Mouse (Mus musculus) kidney, postnatal 0 days (tissue): ENCODE data around the gene Zfp593. TPM values are rescaled to one million over a fixed set of nuclear protein-coding genes. Genes with fewer than 3 reads are reported as not detected.
"Not testable (repeated sequence)": the region's sequence is repeated elsewhere in the genome, so short reads cannot be mapped to it uniquely, and the experiment has no call there.

Source experiments
- ATAC-seq: fragments of 200-750 bp; cut with Nextera tagmentation; replicated peaks from 2 replicates; pipeline ENCODE4 v1.8.0; 2017; ENCODE audit warnings: low read depth, moderate number of reproducible peaks, moderate TSS enrichment, moderate library complexity; ENCODE audit not compliant: low FRiP score
- DNase-seq: peaks from one replicate; pipeline ENCODE4 v3.0.0-alpha.2; 2016; ENCODE audit warnings: low spot score
- H3K27ac ChIP-seq: fragments of 300-500 bp; sonication (generic); 2 replicates; pipeline ENCODE4 v1.5.1; 2014; ENCODE audit warnings: mild to moderate bottlenecking
- H3K27me3 ChIP-seq: fragments of 300-500 bp; sonication (generic); 2 replicates; pipeline ENCODE4 v1.6.1; 2014; ENCODE audit warnings: low read length, mixed read lengths; ENCODE audit not compliant: insufficient read depth
- H3K36me3 ChIP-seq: fragments of 300-500 bp; sonication (generic); 2 replicates; pipeline ENCODE4 v1.6.1; 2014; ENCODE audit warnings: low read length, mixed read lengths; ENCODE audit not compliant: insufficient read depth
- H3K4me1 ChIP-seq: fragments of 300-500 bp; sonication (generic); replicated peaks from 2 replicates; pipeline ENCODE4 v1.6.1; 2014; ENCODE audit warnings: antibody characterized with exemption, low read length, mixed read lengths; ENCODE audit not compliant: insufficient read depth
- H3K4me2 ChIP-seq: fragments of 300-500 bp; sonication (generic); 2 replicates; pipeline ENCODE4 v1.6.1; 2014; ENCODE audit warnings: mild to moderate bottlenecking, low read length, moderate library complexity, mixed read lengths
- H3K4me3 ChIP-seq: fragments of 300-500 bp; sonication (generic); replicated peaks from 2 replicates; pipeline ENCODE4 v1.5.1; 2014; ENCODE audit warnings: low read depth, low read length
- H3K9ac ChIP-seq: fragments of 300-500 bp; sonication (generic); 2 replicates; pipeline ENCODE4 v1.6.1; 2014; ENCODE audit warnings: low read depth, low read length
- H3K9me3 ChIP-seq: fragments of 300-500 bp; sonication (generic); replicated peaks from 2 replicates; pipeline ENCODE4 v1.6.1; 2016; ENCODE audit warnings: low read length, inconsistent platforms, mixed read lengths
- CTCF ChIP-seq: IDR thresholded peaks from 2 replicates; pipeline ENCODE4 v1.5.1; 2016; ENCODE audit warnings: antibody characterized with exemption, low read depth, mild to moderate bottlenecking, moderate library complexity
- WGBS: fragments of 180-500 bp; shearing (Covaris S2); extraction: QIAGEN DNeasy Blood & Tissue Kit; methylation state at CpG from one replicate; pipeline ENCODE4 v1.1.7; 2014; 5-methylcytosine and 5-hydroxymethylcytosine counted together
- polyA plus RNA-seq: library from polyadenylated mRNA; unstranded; fragments of >200 nt; fragmentation: Nextera tagmentation; extraction: Ambion mirVana; gene quantifications from 2 replicates; pipeline ENCODE4 v1.2.1, GENCODE M21; 2015

The Zfp593 gene
- polyA plus RNA-seq, 1 experiment from 2014 or later = 16.3 TPM

DNA sequence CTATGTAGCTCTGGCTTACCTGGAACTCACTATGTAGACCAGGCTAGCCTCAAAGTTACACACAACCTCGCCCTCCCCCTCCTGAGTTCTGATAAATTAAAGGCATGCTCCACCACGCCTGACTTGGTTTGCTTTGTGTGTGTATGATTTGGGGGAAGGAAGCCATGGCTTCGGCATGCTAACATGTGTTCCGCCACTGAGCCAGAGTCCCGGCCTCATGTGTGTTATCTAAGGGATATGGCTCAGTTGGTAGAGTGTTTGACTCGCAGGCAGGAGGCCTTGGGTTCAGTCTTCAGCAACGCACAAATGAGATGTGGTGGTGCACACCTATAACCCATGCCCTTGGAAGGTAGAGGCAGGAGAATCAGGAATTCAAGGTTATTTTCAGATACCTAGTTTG, 26.6 kb upstream of the Zfp593 start:
- WGBS = 87% methylated on average over 7 of the region's 7 CpGs
- no peak overlapping the region for H3K27ac ChIP-seq
- DNase-seq (no peak), ATAC-seq (no peak)
- peaks cover 5% of the 10 kb centered on the region; the same call in 1 of the 2 replicates for H3K36me3 ChIP-seq
- TF ChIP-seq CTCF = no peak
- no peak overlapping the region for H3K9ac ChIP-seq
- H3K4me3 ChIP-seq = no peak overlapping the region
- H3K4me2 ChIP-seq = no peak overlapping the region
- H3K4me1 ChIP-seq = 0 out of 2 replicates have a peak, but pooled peaks cover 3% of the 10 kb centered on the region
- H3K27me3 ChIP-seq = no peaks in the 10 kb centered on the region
- H3K9me3 ChIP-seq = no peaks in the 10 kb centered on the region

GRCm38 (mm10) chr4:134269622-134270021, 24.2 kb upstream of the Zfp593 start:
- H3K9ac ChIP-seq, H3K4me3 ChIP-seq, DNase-seq, H3K9me3 ChIP-seq, H3K27ac ChIP-seq, H3K36me3 ChIP-seq, ATAC-seq, H3K4me2 ChIP-seq, H3K27me3 ChIP-seq, H3K4me1 ChIP-seq: not testable (repeated sequence)
- TF ChIP-seq CTCF = peak; percentile 61

DNA sequence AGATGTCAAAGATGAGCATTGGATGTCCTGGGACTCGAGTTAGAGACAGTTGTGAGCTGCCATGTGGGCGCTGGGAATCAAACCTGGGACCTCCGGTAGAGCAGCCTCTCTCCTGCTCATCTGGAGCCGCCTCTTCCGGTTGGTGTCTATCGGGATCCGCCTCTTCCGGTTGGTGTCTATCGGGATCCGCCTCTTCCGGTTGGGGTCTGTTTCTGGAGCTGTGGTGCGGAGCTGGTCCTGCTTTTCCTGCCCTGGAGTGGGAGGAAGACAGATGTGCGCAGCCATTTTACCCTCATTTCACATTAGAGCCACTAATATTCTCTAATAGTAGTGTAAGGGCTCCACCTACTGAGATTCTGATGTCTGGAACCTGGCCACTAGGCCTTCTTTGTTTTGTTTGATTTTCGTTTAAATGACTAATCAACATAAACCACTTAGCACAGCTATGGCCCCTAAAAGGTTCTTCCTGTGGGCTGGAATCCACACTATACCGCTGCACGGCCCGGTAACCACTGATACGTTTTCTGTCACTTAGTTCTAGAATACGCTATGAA, 22.8 kb upstream of the Zfp593 start:
- Histone ChIP-seq H3K27me3 (no peaks in the 10 kb centered on the region), H3K9ac (no peak overlapping the region), H3K27ac (no peak overlapping the region), H3K36me3 (no peaks in the 10 kb centered on the region), H3K9me3 (no peaks in the 10 kb centered on the region), H3K4me3 (no peak overlapping the region), H3K4me1 (0 out of 2 replicates have a peak, but pooled peaks cover 3% of the 10 kb centered on the region), H3K4me2 (no peak overlapping the region)
- ATAC-seq (no peak), DNase-seq (no peak)
- 72% methylated on average over 19 of the region's 19 CpGs for WGBS
- peak; percentile 47 for TF ChIP-seq CTCF

DNA sequence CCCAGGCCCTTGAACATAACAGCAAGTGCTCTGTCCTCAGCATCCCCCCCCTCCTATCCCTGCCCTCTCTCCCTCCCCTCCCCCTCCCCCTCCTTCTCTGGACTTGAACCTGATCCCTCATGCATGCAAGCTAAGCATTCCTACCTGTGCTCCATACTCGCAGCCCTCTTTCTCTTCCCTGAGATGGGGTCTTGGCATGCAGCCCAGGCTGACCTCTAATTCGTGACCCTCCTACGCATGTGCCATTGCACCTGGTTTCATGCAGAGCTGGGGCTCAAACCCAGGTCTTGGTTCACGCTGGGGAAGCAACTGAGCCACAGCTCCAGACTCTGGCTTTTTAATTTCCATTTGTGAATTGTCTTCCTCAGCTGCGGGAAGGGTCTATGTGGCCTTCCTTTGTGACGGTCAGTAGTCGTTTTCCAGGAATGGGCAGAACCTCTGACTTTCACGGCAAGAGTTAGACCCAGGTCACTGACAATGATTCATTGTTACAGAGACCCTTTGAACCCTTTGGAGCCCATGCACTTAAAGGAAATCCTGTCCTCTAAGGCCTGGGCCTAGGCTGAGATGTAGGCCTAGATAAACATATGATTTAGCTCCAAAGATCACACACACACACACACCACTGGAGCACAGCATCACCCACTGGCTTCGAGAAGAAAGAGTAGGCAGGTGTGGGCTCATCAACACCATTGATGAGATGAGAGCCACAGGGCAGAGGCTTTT, 20.6 kb upstream of the Zfp593 start:
- Histone ChIP-seq H3K9me3 (no peaks in the 10 kb centered on the region), H3K4me2 (no peak overlapping the region), H3K36me3 (no peaks in the 10 kb centered on the region), H3K4me1 (no peaks in the 10 kb centered on the region), H3K4me3 (no peak overlapping the region), H3K9ac (no peak overlapping the region), H3K27me3 (no peaks in the 10 kb centered on the region), H3K27ac (no peak overlapping the region; the same call in 1 of the 2 replicates)
- no peak for DNase-seq
- TF ChIP-seq CTCF = no peak
- 25% methylated on average over 9 of the region's 9 CpGs for WGBS
- ATAC-seq = no peak

- no peaks in the 10 kb centered on the region for H3K4me1 ChIP-seq
- H3K9ac ChIP-seq = no peak overlapping the region
- H3K27ac ChIP-seq = no peak overlapping the region
- DNase-seq (peak; percentile 71), ATAC-seq (no peak)
- H3K27me3 ChIP-seq = no peaks in the 10 kb centered on the region
- H3K4me3 ChIP-seq = no peak overlapping the region
- 34% methylated on average over 6 of the region's 6 CpGs for WGBS
- TF ChIP-seq CTCF = peak; percentile 88
- H3K36me3 ChIP-seq = no peaks in the 10 kb centered on the region
- H3K4me2 ChIP-seq = no peak overlapping the region
- H3K9me3 ChIP-seq = no peaks in the 10 kb centered on the region
These were observed 17.8 kb upstream of the Zfp593 start for GRCm38 (mm10) chr4:134263191-134263590.

DNA sequence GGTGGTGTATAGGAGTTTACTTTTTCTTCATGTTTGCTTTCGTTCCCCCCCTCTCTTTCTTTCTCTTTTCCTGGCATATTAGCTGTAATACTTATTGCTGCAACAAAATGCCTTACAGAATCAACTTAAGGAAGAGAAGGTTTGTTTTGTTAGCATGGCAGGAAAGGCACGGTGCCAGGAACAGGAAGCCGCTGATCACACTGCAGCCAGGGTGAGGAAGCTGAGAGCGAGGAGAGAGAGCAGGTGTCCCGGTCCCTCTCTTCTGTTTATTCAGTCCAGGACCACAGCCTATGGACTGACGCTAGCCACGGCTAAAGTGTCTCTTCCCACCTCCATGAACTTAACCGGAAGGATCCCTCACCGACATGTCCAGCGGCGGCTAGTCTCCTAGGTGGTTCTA, 13.0 kb upstream of the Zfp593 start:
- Histone ChIP-seq H3K9ac (no peak overlapping the region), H3K27me3 (no peaks in the 10 kb centered on the region), H3K27ac (no peak overlapping the region), H3K36me3 (no peaks in the 10 kb centered on the region), H3K9me3 (no peaks in the 10 kb centered on the region), H3K4me3 (no peak overlapping the region), H3K4me1 (peaks cover 23% of the 10 kb centered on the region), H3K4me2 (no peak overlapping the region)
- 36% methylated on average over 11 of the region's 11 CpGs for whole genome bisulfite sequencing
- ATAC-seq = no peak
- peak; percentile 19 for DNase-seq
- no peak for TF ChIP-seq CTCF
